Mouse (Mus musculus): ENCODE results near the gene Becn1. TPM values are rescaled to one million over a fixed set of nuclear protein-coding genes. Genes with fewer than 3 reads are reported as not detected.
A peak's percentile ranks its signal among the peaks of the same experiment; 100 is the strongest.

Becn1 gene
- polyA plus RNA-seq, 1 experiment, result 173 TPM

DNA sequence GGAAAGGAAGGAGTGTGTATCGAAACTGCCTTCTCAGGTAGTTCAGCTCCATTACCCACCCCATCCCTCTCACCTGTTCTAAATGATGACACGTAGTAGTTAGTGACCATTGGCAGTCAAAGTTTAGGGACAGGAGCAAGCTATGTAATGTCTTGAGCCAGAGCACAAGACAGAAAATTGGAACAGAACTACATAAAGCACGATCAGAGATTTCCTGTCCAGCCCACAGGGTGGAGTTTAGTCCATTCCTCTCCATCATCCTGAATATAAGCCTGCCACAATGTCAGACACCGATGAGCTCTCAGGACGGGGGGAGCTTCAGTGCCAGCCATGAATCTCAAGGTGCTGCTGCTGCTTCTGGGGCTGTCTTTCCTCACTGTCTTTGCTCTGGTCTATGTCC, 22.7 kb upstream of the Becn1 start, which contains the start of gene Aoc2:
Gene Aoc2, plus strand, starts transcription at position 301 of the 400 bp plus-strand sequence.
- TF ChIP-seq POLR2A (IDR thresholded peaks at IDR 0.05; ENCODE audit: borderline replicate concordance, control insufficient read depth, low read depth, low read length) (no peak), CTCF (IDR thresholded peaks at IDR 0.05; ENCODE audit: control insufficient read depth, insufficient read depth, low read length) (no peak)
- H3K4me1 ChIP-seq (ENCODE audit: control insufficient read depth, insufficient read depth, low read length), result no peaks in the 10 kb centered on the region
- H3K27ac ChIP-seq (ENCODE audit: control insufficient read depth, insufficient read depth, low read depth, low read length, poor library complexity), result no peak within 1 kb of the TSS
- H3K4me3 ChIP-seq (replicated peaks; ENCODE audit: control insufficient read depth, low read depth, low read length), result no peak within 1 kb of the TSS
- 83% methylated on average over 5 of the region's 5 CpGs for WGBS

DNA sequence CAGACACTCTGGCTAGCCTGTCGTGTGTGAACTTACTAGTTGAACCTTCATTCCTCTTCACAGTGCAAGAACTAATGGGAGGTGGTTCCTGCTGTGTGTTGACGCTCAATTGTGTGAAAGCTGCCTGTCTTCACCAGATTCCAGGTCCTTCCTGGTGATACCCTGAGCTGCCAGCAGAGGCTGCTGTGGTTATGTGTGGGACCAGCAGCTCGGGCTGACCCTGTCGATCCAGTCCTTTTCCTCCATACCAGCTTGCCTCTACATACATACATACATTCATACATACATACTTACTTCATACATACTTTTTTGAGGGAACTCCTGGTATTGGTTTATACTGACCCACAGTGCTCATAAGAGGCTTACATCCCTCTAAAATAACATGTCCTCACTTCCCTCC, 21.5 kb upstream of the Becn1 start:
- H3K4me3 ChIP-seq (replicated peaks; ENCODE audit: control insufficient read depth, low read depth, low read length), result no peak overlapping the region
- TF ChIP-seq POLR2A (IDR thresholded peaks at IDR 0.05; ENCODE audit: borderline replicate concordance, control insufficient read depth, low read depth, low read length) (no peak), CTCF (IDR thresholded peaks at IDR 0.05; ENCODE audit: control insufficient read depth, insufficient read depth, low read length) (peak; percentile 77)
- WGBS, result 30% methylated on average over 4 of the region's 4 CpGs

DNA sequence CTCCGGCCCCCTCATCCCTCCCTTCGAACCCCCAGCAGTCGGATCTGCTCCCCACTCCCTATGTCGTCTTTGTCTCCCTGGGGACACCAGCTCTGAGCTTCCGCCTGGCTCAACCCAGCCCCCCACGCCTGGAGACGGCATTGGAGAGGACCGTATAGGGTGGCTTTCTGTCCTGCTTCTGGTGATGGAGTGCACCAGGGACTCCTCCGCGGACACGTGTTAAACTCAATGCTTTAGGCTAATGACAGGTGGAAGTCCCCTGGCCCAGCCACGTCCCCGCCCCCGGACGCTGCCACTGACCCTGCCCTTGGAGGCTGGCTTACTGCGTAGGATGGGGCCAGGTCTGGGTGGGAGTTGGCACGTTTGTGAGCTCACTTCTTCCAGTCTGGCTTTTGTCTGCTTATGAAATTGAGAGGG, 14.4 kb upstream of the Becn1 start:
- under 1% methylated on average over 17 of the region's 17 CpGs for WGBS
- Histone ChIP-seq H3K4me3 (replicated peaks; ENCODE audit: control insufficient read depth, low read depth, low read length) (peak overlapping the region; percentile 97), H3K4me1 (ENCODE audit: control insufficient read depth, insufficient read depth, low read length) (peaks cover 3% of the 10 kb centered on the region; the same call in 1 of the 2 replicates), H3K27ac (ENCODE audit: control insufficient read depth, insufficient read depth, low read depth, low read length, poor library complexity) (peak overlapping the region; percentile 97)
- TF ChIP-seq POLR2A (IDR thresholded peaks at IDR 0.05; ENCODE audit: borderline replicate concordance, control insufficient read depth, low read depth, low read length) (no peak), CTCF (IDR thresholded peaks at IDR 0.05; ENCODE audit: control insufficient read depth, insufficient read depth, low read length) (no peak)

More for the DNA sequence above, 21.5 kb upstream of the Becn1 start:
- no peak overlapping the region for H3K27ac ChIP-seq (ENCODE audit: control insufficient read depth, insufficient read depth, low read depth, low read length, poor library complexity)
- no peaks in the 10 kb centered on the region for H3K4me1 ChIP-seq (ENCODE audit: control insufficient read depth, insufficient read depth, low read length)

DNA sequence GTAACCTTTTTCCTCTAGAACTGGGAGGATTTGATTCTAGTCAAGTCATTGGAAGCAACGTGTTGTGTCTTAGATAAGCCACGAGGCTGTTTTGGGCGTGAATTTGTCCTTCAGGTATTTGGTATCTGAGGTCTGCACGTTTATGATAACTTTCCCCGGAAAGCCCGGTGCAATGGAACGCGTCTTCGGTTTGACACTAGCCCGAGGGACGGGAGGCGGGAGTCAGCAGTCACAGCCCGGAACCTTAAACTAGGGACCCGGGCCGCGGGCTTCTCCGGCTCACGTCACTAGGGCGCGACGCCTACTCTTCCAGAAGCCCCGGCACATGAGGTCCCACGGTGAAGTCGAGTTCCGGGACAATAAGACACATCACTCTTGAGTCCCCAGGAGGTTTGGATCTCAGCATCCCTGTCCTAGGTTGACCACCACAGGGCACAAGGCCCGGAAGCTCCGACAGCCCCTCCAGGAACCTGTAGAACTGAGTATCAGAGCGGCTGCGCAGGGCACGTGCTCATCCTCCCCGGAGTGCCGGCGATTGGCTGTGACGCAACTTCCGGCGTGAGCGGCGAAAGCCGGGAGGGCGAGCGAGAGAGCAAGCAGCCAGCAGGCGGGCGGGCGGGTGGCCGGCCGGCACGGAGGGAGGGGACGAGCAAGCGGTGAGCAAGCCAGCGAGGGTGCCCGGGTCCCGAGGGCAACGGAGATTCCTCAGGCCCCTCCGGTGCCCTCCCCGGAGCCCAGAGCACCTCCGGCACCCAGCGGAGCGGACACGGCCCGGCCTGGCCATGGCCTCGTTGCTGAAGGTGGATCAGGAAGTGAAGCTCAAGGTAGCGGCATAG, 13.8 kb upstream of the Becn1 start, which contains the start of gene Psme3:
Gene Psme3, plus strand, starts transcription at position 549 of the 836 bp plus-strand sequence.
- WGBS, result under 1% methylated on average over 62 of the region's 62 CpGs
- peaks cover 3% of the 10 kb centered on the region; the same call in 1 of the 2 replicates for H3K4me1 ChIP-seq (ENCODE audit: control insufficient read depth, insufficient read depth, low read length)
- TF ChIP-seq POLR2A (IDR thresholded peaks at IDR 0.05; ENCODE audit: borderline replicate concordance, control insufficient read depth, low read depth, low read length) (peak; percentile 94; the same call in 1 of the 2 replicates), CTCF (IDR thresholded peaks at IDR 0.05; ENCODE audit: control insufficient read depth, insufficient read depth, low read length) (no peak)

DNA sequence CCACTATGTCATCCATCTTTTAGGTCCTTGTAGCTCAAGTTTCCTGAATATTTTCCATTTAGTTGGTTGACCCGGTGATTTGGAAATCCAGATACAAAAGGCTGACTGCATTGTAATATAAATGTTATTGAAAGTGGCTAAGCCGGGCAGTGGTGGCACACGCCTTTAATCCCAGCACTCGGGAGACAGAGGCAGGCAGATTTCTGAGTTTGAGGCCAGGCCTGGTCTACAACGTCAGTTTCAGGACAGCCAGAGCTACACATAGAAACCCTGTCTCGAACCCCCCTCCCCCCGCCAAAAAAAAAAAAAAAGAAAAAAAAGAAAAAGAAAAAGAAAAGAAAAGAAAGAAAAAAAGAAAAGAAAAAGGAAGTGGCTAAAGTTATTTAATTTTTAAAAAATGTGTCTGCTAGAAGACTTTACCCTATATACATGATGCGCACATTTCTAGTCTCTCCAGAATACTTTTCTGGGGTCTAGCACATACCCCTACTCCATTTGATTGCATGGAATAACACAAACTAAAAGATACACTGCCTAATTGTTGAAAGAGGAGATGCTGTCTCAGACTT, 13.1 kb upstream of the Becn1 start:
- peak overlapping the region; percentile 97 for H3K4me3 ChIP-seq (replicated peaks; ENCODE audit: control insufficient read depth, low read depth, low read length)
- H3K27ac ChIP-seq (ENCODE audit: control insufficient read depth, insufficient read depth, low read depth, low read length, poor library complexity), result peak overlapping the region; percentile 51; the same call in 1 of the 2 replicates
- H3K4me1 ChIP-seq (ENCODE audit: control insufficient read depth, insufficient read depth, low read length), result peaks cover 3% of the 10 kb centered on the region; the same call in 1 of the 2 replicates
- WGBS, result 79% methylated on average over 8 of the region's 8 CpGs
- TF ChIP-seq CTCF (IDR thresholded peaks at IDR 0.05; ENCODE audit: control insufficient read depth, insufficient read depth, low read length) (no peak), POLR2A (IDR thresholded peaks at IDR 0.05; ENCODE audit: borderline replicate concordance, control insufficient read depth, low read depth, low read length) (no peak)

More for the DNA sequence above, 13.8 kb upstream of the Becn1 start, which contains the start of gene Psme3:
- H3K27ac ChIP-seq (ENCODE audit: control insufficient read depth, insufficient read depth, low read depth, low read length, poor library complexity), result peak within 1 kb of the TSS; percentile 97
- H3K4me3 ChIP-seq (replicated peaks; ENCODE audit: control insufficient read depth, low read depth, low read length), result peak within 1 kb of the TSS; percentile 97

DNA sequence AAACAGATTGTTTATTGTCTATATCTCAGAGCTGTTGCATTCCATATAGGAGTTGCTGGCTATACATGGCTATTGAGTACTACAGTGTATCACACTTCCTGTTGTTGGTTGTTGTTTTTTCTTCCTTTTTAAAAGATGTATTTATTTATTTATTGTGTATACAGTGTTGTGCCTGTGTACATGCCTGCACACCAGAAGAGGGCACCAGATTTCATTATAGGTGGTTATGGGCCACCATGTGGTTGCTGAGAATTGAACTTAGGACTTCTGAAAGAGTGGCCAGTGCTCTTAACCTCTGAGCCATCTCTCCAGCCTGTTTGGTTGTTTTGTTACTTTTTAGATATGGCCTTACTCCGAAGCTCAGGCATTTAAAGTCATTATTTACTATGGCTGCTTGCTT, 12.5 kb upstream of the Becn1 start:
- 95% methylated on average over 1 of the region's 1 CpGs for WGBS
- Histone ChIP-seq H3K27ac (ENCODE audit: control insufficient read depth, insufficient read depth, low read depth, low read length, poor library complexity) (no peak overlapping the region), H3K4me1 (ENCODE audit: control insufficient read depth, insufficient read depth, low read length) (peaks cover 3% of the 10 kb centered on the region; the same call in 1 of the 2 replicates), H3K4me3 (replicated peaks; ENCODE audit: control insufficient read depth, low read depth, low read length) (no peak overlapping the region)
- no peak for TF ChIP-seq POLR2A (IDR thresholded peaks at IDR 0.05; ENCODE audit: borderline replicate concordance, control insufficient read depth, low read depth, low read length)
- no peak for TF ChIP-seq CTCF (IDR thresholded peaks at IDR 0.05; ENCODE audit: control insufficient read depth, insufficient read depth, low read length)

GRCm38 (mm10) chr11:101312150-101312549, 10.1 kb upstream of the Becn1 start:
- H3K4me1 ChIP-seq (ENCODE audit: control insufficient read depth, insufficient read depth, low read length), result peaks cover 3% of the 10 kb centered on the region; the same call in 1 of the 2 replicates
- 36% methylated on average over 3 of the region's 3 CpGs for WGBS
- H3K27ac ChIP-seq (ENCODE audit: control insufficient read depth, insufficient read depth, low read depth, low read length, poor library complexity), result no peak overlapping the region
- H3K4me3 ChIP-seq (replicated peaks; ENCODE audit: control insufficient read depth, low read depth, low read length), result no peak overlapping the region
- TF ChIP-seq CTCF (IDR thresholded peaks at IDR 0.05; ENCODE audit: control insufficient read depth, insufficient read depth, low read length) (no peak), POLR2A (IDR thresholded peaks at IDR 0.05; ENCODE audit: borderline replicate concordance, control insufficient read depth, low read depth, low read length) (no peak)

- peaks cover 1% of the 10 kb centered on the region; the same call in 1 of the 2 replicates for H3K4me1 ChIP-seq (ENCODE audit: control insufficient read depth, insufficient read depth, low read length)
- WGBS, result 54% methylated on average over 3 of the region's 3 CpGs
- no peak for TF ChIP-seq POLR2A (IDR thresholded peaks at IDR 0.05; ENCODE audit: borderline replicate concordance, control insufficient read depth, low read depth, low read length)
- TF ChIP-seq CTCF (IDR thresholded peaks at IDR 0.05; ENCODE audit: control insufficient read depth, insufficient read depth, low read length), result no peak
- H3K27ac ChIP-seq (ENCODE audit: control insufficient read depth, insufficient read depth, low read depth, low read length, poor library complexity), result no peak overlapping the region
- no peak overlapping the region for H3K4me3 ChIP-seq (replicated peaks; ENCODE audit: control insufficient read depth, low read depth, low read length)
These were observed 9.0 kb upstream of the Becn1 start for GRCm38 (mm10) chr11:101311083-101311482.
